ENCODE assay signal across 28 mouse cellular contexts in the genomic region with DNA sequence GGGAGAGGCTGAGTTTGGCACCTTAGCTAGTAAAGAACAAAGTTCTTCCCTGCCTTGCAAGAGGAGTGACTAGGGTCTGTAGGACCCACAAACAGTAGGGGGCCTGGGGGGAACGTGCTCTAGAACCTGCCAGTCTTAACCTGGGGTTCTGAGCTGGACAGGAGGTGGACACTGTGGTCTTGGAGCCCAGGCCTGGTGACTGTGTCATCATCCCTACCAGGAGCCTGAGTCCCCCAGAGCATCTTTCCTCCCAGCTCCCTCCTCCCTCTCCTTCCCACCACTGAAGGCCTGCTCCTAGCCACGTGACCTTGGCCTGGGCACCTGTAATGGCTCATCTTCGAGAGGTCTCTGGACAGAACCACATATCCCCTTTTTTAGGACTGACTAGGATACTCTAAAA. TPM values are rescaled to one million over a fixed set of nuclear protein-coding genes. Genes with fewer than 3 reads are reported as not detected.
"Had no signal": no experiment of that assay in that cellular context is flagged by ENCODE, and none has a peak within 500 bp of the region (broad histone marks: within the 10 kb centered on the region; RNA-seq: fewer than 3 reads in every experiment).

No protein-coding gene starts in this region.

- H3K4me2 ChIP-seq: limb, embryonic 13.5 days; midbrain, embryonic 11.5 days; neural tube, embryonic 12.5 days; neural tube, embryonic 15.5 days had no signal

- H3K27ac ChIP-seq: kidney, postnatal 0 days; layer of hippocampus, adult 2 months; limb, embryonic 10.5 days; limb, embryonic 13.5 days; liver, embryonic 14.5 days; neural tube, embryonic 12.5 days; neural tube, embryonic 15.5 days; stomach, postnatal 0 days had no signal

- H3K36me3 ChIP-seq: limb, embryonic 10.5 days; limb, embryonic 13.5 days; neural tube, embryonic 12.5 days; neural tube, embryonic 15.5 days had no signal

- H3K4me1 ChIP-seq: limb, embryonic 13.5 days; neural tube, embryonic 12.5 days; neural tube, embryonic 15.5 days had no signal

- H3K9me3 ChIP-seq: limb, embryonic 10.5 days; limb, embryonic 13.5 days; neural tube, embryonic 15.5 days had no signal

- H3K9ac ChIP-seq: limb, embryonic 13.5 days; liver, embryonic 14.5 days; neural tube, embryonic 12.5 days; neural tube, embryonic 15.5 days had no signal

- ATAC-seq: intestine, postnatal 0 days had no signal

- DNase-seq: kidney, adult 2 months; kidney, postnatal 25 days; layer of hippocampus, adult 9-11 months; lung, adult 2 months; lung, postnatal 14 days; lung, postnatal 4 days; midbrain, embryonic 14.5 days; right cerebral cortex, adult 18-20 months; right cerebral cortex, postnatal 14 days; thymus, adult 2 months; thymus, postnatal 14 days; thymus, postnatal 4 days had no signal

- H3K4me3 ChIP-seq: layer of hippocampus, adult 2 months; limb, embryonic 10.5 days; limb, embryonic 13.5 days; neural tube, embryonic 12.5 days; neural tube, embryonic 15.5 days had no signal

- H3K27me3 ChIP-seq: limb, embryonic 13.5 days; neural tube, embryonic 12.5 days; neural tube, embryonic 15.5 days had no signal

RNA-seq across cellular contexts. Expression of a gene that starts 14.1 kb away (rescaled TPM):
- total RNA-seq: liver, adult 2 months; megakaryocyte-erythroid progenitor cell, adult 5-6 weeks had no signal
- polyA plus RNA-seq: intestine, embryonic 14.5 days; intestine, postnatal 0 days; kidney, embryonic 14.5 days; limb, embryonic 10.5 days; limb, embryonic 13.5 days; liver, adult 2 months; lung, embryonic 16.5 days; midbrain, embryonic 11.5 days; stomach, embryonic 14.5 days had no signal

RNA-seq across cellular contexts. Expression of a gene that starts 52.8 kb away (rescaled TPM):
- total RNA-seq: liver, adult 2 months had no signal
